Mouse (Mus musculus) ES-E14 (cell line): ENCODE results near the gene BC030867. TPM values are rescaled to one million over a fixed set of nuclear protein-coding genes. Genes with fewer than 3 reads are reported as not detected.
A peak's percentile ranks its signal among the peaks of the same experiment; 100 is the strongest.

Experiments
- DNase-seq: peaks from one replicate; pipeline ENCODE4 v3.0.0-alpha.2; 2013; ENCODE audit warnings: low read depth, low spot score
- H3K27ac ChIP-seq: 2 replicates; pipeline ENCODE4 v1.5.1; 2012; ENCODE audit warnings: low read depth, mild to moderate bottlenecking, low read length, moderate library complexity, mixed read lengths; ENCODE audit not compliant: poor library complexity, insufficient read depth, severe bottlenecking
- H3K36me3 ChIP-seq: 2 replicates; pipeline ENCODE4 v1.6.1; 2012; ENCODE audit warnings: mild to moderate bottlenecking, low read length, moderate library complexity, mixed read lengths; ENCODE audit not compliant: control insufficient read depth, poor library complexity, insufficient read depth, severe bottlenecking
- H3K4me1 ChIP-seq, 2 experiments: fragments of 150-350 bp in 1 of 2; sonication (generic) in 1 of 2; 2 replicates each; pipeline ENCODE4 v1.6.1; 2012; ENCODE audit warnings: low read length in 2 of 2, mild to moderate bottlenecking in 1 of 2, mixed read lengths in 1 of 2; ENCODE audit not compliant: control insufficient read depth in 2 of 2, insufficient read depth in 2 of 2, poor library complexity in 1 of 2
- H3K4me3 ChIP-seq, 2 experiments: fragments of 150-350 bp in 1 of 2; sonication (generic) in 1 of 2; 2 replicates each; pipeline ENCODE4 v1.5.1; 2012; ENCODE audit warnings: low read length in 2 of 2, low read depth in 1 of 2, mild to moderate bottlenecking in 1 of 2, mixed read lengths in 1 of 2; ENCODE audit not compliant: insufficient read depth in 1 of 2, poor library complexity in 1 of 2, severe bottlenecking in 1 of 2
- H3K9ac ChIP-seq: 2 replicates; pipeline ENCODE4 v1.6.1; 2012; ENCODE audit warnings: low read depth, mild to moderate bottlenecking, low read length, mixed read lengths; ENCODE audit not compliant: poor library complexity, insufficient read depth, severe bottlenecking
- H3K9me3 ChIP-seq: fragments of 150-350 bp; sonication (generic); 2 replicates; pipeline ENCODE4 v1.6.1; 2012; ENCODE audit warnings: low read depth, mild to moderate bottlenecking, low read length; ENCODE audit not compliant: control insufficient read depth, insufficient read depth
- CHD2 ChIP-seq: IDR thresholded peaks from 2 replicates; pipeline ENCODE4 v1.6.1; 2014; ENCODE audit warnings: mild to moderate bottlenecking, low read depth, low read length, inconsistent platforms
- HCFC1 ChIP-seq: IDR thresholded peaks from 2 replicates; pipeline ENCODE4 v1.6.1; 2012; ENCODE audit warnings: low read length, inconsistent platforms, borderline replicate concordance; ENCODE audit not compliant: insufficient read depth
- MAFK ChIP-seq: IDR thresholded peaks from 2 replicates; pipeline ENCODE4 v1.6.1; 2014; ENCODE audit warnings: mild to moderate bottlenecking, low read depth, low read length, inconsistent platforms; ENCODE audit not compliant: insufficient read depth
- ZC3H11A ChIP-seq: IDR thresholded peaks from 2 replicates; pipeline ENCODE4 v1.6.1; 2012; ENCODE audit warnings: low read depth, mild to moderate bottlenecking, inconsistent platforms, low read length, borderline replicate concordance
- ZNF384 ChIP-seq: IDR thresholded peaks from 2 replicates; pipeline ENCODE4 v1.6.1; 2012; ENCODE audit warnings: low read depth, low read length, inconsistent platforms
- in situ Hi-C, 2 experiments: fragments of 600-800 bp; cut with MboI; formaldehyde crosslinking; loops; one replicate each; pipeline ENCODE4 v1.15.1; 2025; ENCODE audit warnings: low sequenced_read_pairs in 2 of 2, inconsistent platforms in 1 of 2; ENCODE audit not compliant: unreplicated experiment in 2 of 2
- total RNA-seq: library from RNA; depleted of rRNA; stranded (reverse); fragments of 300-350 nt; gene quantifications from 2 replicates; pipeline ENCODE4 v1.2.3, GENCODE M21; 2012

BC030867 gene
- total RNA-seq, 1 experiment = 17.3 TPM

GRCm38 (mm10) chr11:102258521-102258920, 9.8 kb downstream of the BC030867 start:
- Histone ChIP-seq H3K4me3 (no peak overlapping the region), H3K9ac (no peak overlapping the region), H3K9me3 (no peaks in the 10 kb centered on the region), H3K36me3 (peaks cover 63% of the 10 kb centered on the region), H3K27ac (no peak overlapping the region), H3K4me1 (peaks cover 0 to 20% of the 10 kb centered on the region in 2 experiments; a peak in 2 of 4 replicates)
- TF ChIP-seq ZNF384 (no peak), MAFK (peak; percentile 48; the same call in 1 of the 2 replicates)
- no peak for DNase-seq
- in situ Hi-C loops = no loop called here

GRCm38 (mm10) chr11:102263211-102263610, 14.5 kb downstream of the BC030867 start:
- no peak overlapping the region for H3K4me3 ChIP-seq
- in situ Hi-C loops = no loop called here
- no peak overlapping the region for H3K9ac ChIP-seq
- peaks cover 5 to 18% of the 10 kb centered on the region in 2 experiments for H3K4me1 ChIP-seq
- no peaks in the 10 kb centered on the region for H3K9me3 ChIP-seq
- no peak for TF ChIP-seq ZC3H11A
- TF ChIP-seq HCFC1 = no peak
- no peak overlapping the region for H3K27ac ChIP-seq
- peaks cover 41% of the 10 kb centered on the region for H3K36me3 ChIP-seq
- DNase-seq = no peak

GRCm38 (mm10) chr11:102265816-102266215, 17.1 kb downstream of the BC030867 start:
- Histone ChIP-seq H3K4me1 (peaks cover 5 to 20% of the 10 kb centered on the region in 2 experiments), H3K9me3 (no peaks in the 10 kb centered on the region), H3K9ac (peak overlapping the region; percentile 17; the same call in 1 of the 2 replicates), H3K27ac (no peak overlapping the region), H3K4me3 (no peak overlapping the region), H3K36me3 (peaks cover 27% of the 10 kb centered on the region)
- DNase-seq = no peak
- no peak for TF ChIP-seq CHD2
- no peak for TF ChIP-seq ZC3H11A
- TF ChIP-seq ZNF384 = no peak
- no peak for TF ChIP-seq MAFK
- no peak for TF ChIP-seq HCFC1
- in situ Hi-C loops = no loop called here

- Histone ChIP-seq H3K9me3 (no peaks in the 10 kb centered on the region), H3K36me3 (peaks cover 23% of the 10 kb centered on the region), H3K4me3 (0 out of 4 replicates have a peak overlapping the region, but pooled peaks have one; percentile 13 to 25), H3K27ac (no peak overlapping the region), H3K9ac (no peak overlapping the region), H3K4me1 (peaks cover 5 to 20% of the 10 kb centered on the region in 2 experiments)
- TF ChIP-seq ZC3H11A = no peak
- no peak for TF ChIP-seq HCFC1
- in situ Hi-C loops = no loop called here
- DNase-seq = no peak
Measured at GRCm38 (mm10) chr11:102266631-102267355, 18.1 kb downstream of the BC030867 start.

- H3K4me1 ChIP-seq = peaks cover 5 to 21% of the 10 kb centered on the region in 2 experiments
- TF ChIP-seq CHD2 = no peak
- TF ChIP-seq ZNF384 = peak; percentile 69; the same call in 1 of the 2 replicates
- DNase-seq = peak; percentile 91
- H3K4me3 ChIP-seq = no peak overlapping the region
- H3K9me3 ChIP-seq = no peaks in the 10 kb centered on the region
- peaks cover 16% of the 10 kb centered on the region for H3K36me3 ChIP-seq
- H3K27ac ChIP-seq = no peak overlapping the region
- peak overlapping the region; percentile 22; the same call in 1 of the 2 replicates for H3K9ac ChIP-seq
- in situ Hi-C loops = no loop called here
Measured at GRCm38 (mm10) chr11:102267480-102267879, 18.8 kb downstream of the BC030867 start.
